1 mouse cellular context compared by ENCODE assay signal in the genomic region with DNA sequence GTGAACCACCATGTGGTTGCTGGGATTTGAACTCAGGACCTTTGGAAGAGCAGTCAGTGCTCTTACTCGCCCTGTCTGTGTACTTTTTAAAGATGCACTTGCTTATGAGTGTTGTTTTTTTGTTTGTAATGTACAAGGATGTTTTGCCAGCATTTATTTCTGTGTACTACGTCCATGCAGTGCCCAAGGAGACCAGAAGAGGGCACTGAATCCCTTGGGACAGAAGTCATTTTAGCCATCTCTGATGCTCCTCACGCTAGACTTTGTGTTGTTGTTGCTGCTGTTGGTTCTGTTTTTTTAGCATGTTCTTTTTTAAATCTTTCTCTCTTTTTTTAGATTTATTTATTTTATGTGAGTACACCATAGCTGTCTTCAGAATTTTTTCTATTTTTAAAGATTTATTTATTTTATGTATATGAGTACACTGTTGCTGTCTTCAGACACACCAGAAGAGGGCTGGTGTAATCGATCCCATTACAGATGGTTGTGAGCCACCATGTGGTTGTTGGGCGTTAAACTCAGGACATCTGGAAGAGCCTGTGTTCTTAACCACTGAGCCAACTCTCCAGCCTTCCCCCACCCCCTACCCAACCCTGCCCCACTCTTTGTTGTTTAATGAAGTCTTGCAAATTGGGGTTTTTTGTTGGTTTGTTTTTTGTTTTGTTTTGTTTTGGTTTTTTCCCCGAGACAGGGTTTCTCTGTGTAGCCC.
A peak's percentile ranks its signal among the peaks of the same experiment; 100 is the strongest.
TF ChIP-seq lines count a peak whose summit lies in the region.

No protein-coding gene starts in this region.

TF ChIP-seq in CH12.LX, 34 proteins besides CTCF, POLR2A, EP300 and RAD21:
- peak; percentile 24; the same call in 1 of the 2 replicates for TF ChIP-seq SIN3A (IDR thresholded peaks at IDR 0.05; ENCODE audit: low read length)
- 0 out of 2 replicates have a peak, but pooled peaks have one; percentile 32 for TF ChIP-seq E2F4 (IDR thresholded peaks at IDR 0.05; ENCODE audit: insufficient replicate concordance, low read depth, low read length)
- no peak for TF ChIP-seq ELF1 (IDR thresholded peaks at IDR 0.05; ENCODE audit: low read depth, low read length)
- 0 out of 2 replicates have a peak, but pooled peaks have one; percentile 23 for TF ChIP-seq HCFC1 (IDR thresholded peaks at IDR 0.05; ENCODE audit: low read depth, low read length)
- TF ChIP-seq BHLHE40 (IDR thresholded peaks at IDR 0.05; ENCODE audit: low read depth, low read length) = 0 out of 2 replicates have a peak, but pooled peaks have one; percentile 12
- peak; percentile 62; the same call in 1 of the 2 replicates for TF ChIP-seq MYC (IDR thresholded peaks at IDR 0.05; ENCODE audit: low read depth, low read length)
- TF ChIP-seq PAX5 (IDR thresholded peaks at IDR 0.05; ENCODE audit: low read length) = no peak
- no peak for TF ChIP-seq RCOR1 (conservative IDR thresholded peaks at IDR 0.05; ENCODE audit: low read depth, low read length)
- TF ChIP-seq JUN (IDR thresholded peaks at IDR 0.05; ENCODE audit: insufficient read depth, low read depth, low read length) = no peak
- no peak for TF ChIP-seq IRF4 (IDR thresholded peaks at IDR 0.05; ENCODE audit: low read depth, low read length)
- TF ChIP-seq MAX (IDR thresholded peaks at IDR 0.05; ENCODE audit: low read length) = 0 out of 2 replicates have a peak, but pooled peaks have one; percentile 16
- TF ChIP-seq GABPA (IDR thresholded peaks at IDR 0.05; ENCODE audit: insufficient replicate concordance, low read depth, low read length) = no peak
- no peak for TF ChIP-seq UBTF (IDR thresholded peaks at IDR 0.05; ENCODE audit: low read depth, low read length)
- no peak for TF ChIP-seq POLR2AphosphoS2 (IDR thresholded peaks at IDR 0.05; ENCODE audit: low read depth, low read length)
- no peak for TF ChIP-seq ETS1 (conservative IDR thresholded peaks at IDR 0.05; ENCODE audit: low read depth, low read length)
- TF ChIP-seq ZKSCAN1 (IDR thresholded peaks at IDR 0.05; ENCODE audit: borderline replicate concordance, low read depth, low read length) = no peak
- peak; percentile 51 for TF ChIP-seq JUND (conservative IDR thresholded peaks at IDR 0.05; ENCODE audit: low read depth, low read length)
- TF ChIP-seq SMC3 (IDR thresholded peaks at IDR 0.05; ENCODE audit: low read depth, low read length) = peak; percentile 77
- TF ChIP-seq MXI1 (IDR thresholded peaks at IDR 0.05; ENCODE audit: low read depth, low read length) = no peak
- TF ChIP-seq ZMIZ1 (IDR thresholded peaks at IDR 0.05; ENCODE audit: low read depth, low read length) = no peak
- no peak for TF ChIP-seq MAZ (IDR thresholded peaks at IDR 0.05; ENCODE audit: low read depth, low read length)
- TF ChIP-seq MEF2A (IDR thresholded peaks at IDR 0.05; ENCODE audit: borderline replicate concordance, low read depth, low read length) = no peak
- peak; percentile 7; the same call in 1 of the 2 replicates for TF ChIP-seq ZC3H11A (IDR thresholded peaks at IDR 0.05; ENCODE audit: low read depth, low read length)
- TF ChIP-seq CHD2 (IDR thresholded peaks at IDR 0.05; ENCODE audit: low read length) = no peak
- 0 out of 2 replicates have a peak, but pooled peaks have one; percentile 15 for TF ChIP-seq TCF12 (IDR thresholded peaks at IDR 0.05; ENCODE audit: low read depth, low read length)
- no peak for TF ChIP-seq CHD1 (IDR thresholded peaks at IDR 0.05; ENCODE audit: low read depth, low read length)
- TF ChIP-seq NRF1 (IDR thresholded peaks at IDR 0.05; ENCODE audit: low read depth, low read length) = no peak
- peak; percentile 27; the same call in 1 of the 2 replicates for TF ChIP-seq ZNF384 (IDR thresholded peaks at IDR 0.05; ENCODE audit: low read depth, low read length)
- TF ChIP-seq USF2 (conservative IDR thresholded peaks at IDR 0.05; ENCODE audit: low read depth, low read length) = no peak
- no peak for TF ChIP-seq MAFK (IDR thresholded peaks at IDR 0.05; ENCODE audit: insufficient replicate concordance, low read length)
- TF ChIP-seq USF1 (IDR thresholded peaks at IDR 0.05; ENCODE audit: low read depth, low read length) = no peak
- peak; percentile 72; the same call in 1 of the 2 replicates for TF ChIP-seq KAT2A (IDR thresholded peaks at IDR 0.05; ENCODE audit: insufficient replicate concordance, low read length)
- no peak for TF ChIP-seq TBP (conservative IDR thresholded peaks at IDR 0.05; ENCODE audit: low read depth, low read length)
- peak; percentile 56; the same call in 1 of the 2 replicates for TF ChIP-seq NELFE (IDR thresholded peaks at IDR 0.05; ENCODE audit: low read depth, low read length)
